Mouse (Mus musculus) cerebellum, postnatal 10 days (tissue): ENCODE data around the gene Fig4.

Experiments
- DNase-seq, 2 experiments: peaks; one replicate each; pipeline ENCODE4 v3.0.0; 2021; ENCODE audit warnings: mixed read lengths in 2 of 2

The Fig4 gene

GRCm38 (mm10) chr10:41260243-41261006 lies 42.6 kb downstream of the Fig4 start:
- DNase-seq: no peak

- no peak for DNase-seq
Measured at GRCm38 (mm10) chr10:41250749-41251065, 52.4 kb downstream of the Fig4 start.

GRCm38 (mm10) chr10:41250045-41250748 lies 52.9 kb downstream of the Fig4 start:
- no peak for DNase-seq

- no peak for DNase-seq
Measured at GRCm38 (mm10) chr10:41249006-41249659, 53.9 kb downstream of the Fig4 start.

GRCm38 (mm10) chr10:41247800-41248473 lies 55.1 kb downstream of the Fig4 start:
- no peak for DNase-seq

GRCm38 (mm10) chr10:41246111-41246510 lies 56.9 kb downstream of the Fig4 start:
- no peak for DNase-seq

- peak in 1 of 2 experiments; percentile 16 for DNase-seq
Measured at GRCm38 (mm10) chr10:41245477-41245876, 57.6 kb downstream of the Fig4 start.

GRCm38 (mm10) chr10:41245028-41245427 lies 58.0 kb downstream of the Fig4 start:
- no peak for DNase-seq

GRCm38 (mm10) chr10:41243930-41244329 lies 59.1 kb downstream of the Fig4 start:
- DNase-seq: no peak

- no peak for DNase-seq
Measured at GRCm38 (mm10) chr10:41241558-41242242, 61.4 kb downstream of the Fig4 start.

- no peak for DNase-seq
Measured at GRCm38 (mm10) chr10:41241080-41241479, 62.0 kb downstream of the Fig4 start.

GRCm38 (mm10) chr10:41236020-41236419 lies 67.0 kb downstream of the Fig4 start:
- DNase-seq: no peak

- no peak for DNase-seq
Measured at GRCm38 (mm10) chr10:41235584-41235983, 67.5 kb downstream of the Fig4 start.

GRCm38 (mm10) chr10:41235159-41235558 lies 67.9 kb downstream of the Fig4 start:
- DNase-seq: no peak

- DNase-seq: no peak
Measured at GRCm38 (mm10) chr10:41234552-41234951, 68.5 kb downstream of the Fig4 start.

GRCm38 (mm10) chr10:41233140-41233539 lies 69.9 kb downstream of the Fig4 start:
- DNase-seq: no peak

- no peak for DNase-seq
Measured at GRCm38 (mm10) chr10:41231163-41231835, 71.8 kb downstream of the Fig4 start.

- peak; percentile 41 to 46 for DNase-seq
Measured at GRCm38 (mm10) chr10:41227626-41228025, 75.4 kb downstream of the Fig4 start.

- no peak for DNase-seq
Measured at GRCm38 (mm10) chr10:41223499-41223898, 79.6 kb downstream of the Fig4 start.

GRCm38 (mm10) chr10:41221204-41221603 lies 81.9 kb downstream of the Fig4 start:
- peak; percentile 75 to 76 for DNase-seq

GRCm38 (mm10) chr10:41218897-41219296 lies 84.2 kb downstream of the Fig4 start:
- no peak for DNase-seq

GRCm38 (mm10) chr10:41214083-41214482 lies 89.0 kb downstream of the Fig4 start:
- no peak for DNase-seq
